Mouse (Mus musculus) embryonic facial prominence, embryonic 15.5 days (tissue): Measurements from ENCODE around the gene Trit1. TPM values are rescaled to one million over a fixed set of nuclear protein-coding genes. Genes with fewer than 3 reads are reported as not detected.
"Not testable (repeated sequence)": the region's sequence is repeated elsewhere in the genome, so short reads cannot be mapped to it uniquely, and the experiment has no call there.

ENCODE experiments used
- ATAC-seq: fragments of 200-750 bp; cut with Nextera tagmentation; 2 replicates; pipeline ENCODE4 v1.8.0; 2017; ENCODE audit warnings: low read depth, moderate TSS enrichment; ENCODE audit not compliant: insufficient number of reproducible peaks, low FRiP score, low TSS enrichment
- H3K27ac ChIP-seq: fragments of 300-500 bp; sonication (generic); replicated peaks from 2 replicates; pipeline ENCODE4 v1.5.1; 2015; ENCODE audit warnings: mild to moderate bottlenecking, inconsistent platforms
- H3K27me3 ChIP-seq: fragments of 300-500 bp; sonication (generic); 2 replicates; pipeline ENCODE4 v1.6.1; 2015; ENCODE audit warnings: inconsistent platforms
- H3K36me3 ChIP-seq: fragments of 300-500 bp; sonication (generic); 2 replicates; pipeline ENCODE4 v1.6.1; 2015; ENCODE audit warnings: mild to moderate bottlenecking, inconsistent platforms
- H3K4me1 ChIP-seq: fragments of 300-500 bp; sonication (generic); 2 replicates; pipeline ENCODE4 v1.6.1; 2015; ENCODE audit warnings: inconsistent platforms
- H3K4me2 ChIP-seq: fragments of 300-500 bp; sonication (generic); replicated peaks from 2 replicates; pipeline ENCODE4 v1.6.1; 2015; ENCODE audit warnings: mild to moderate bottlenecking, inconsistent platforms
- H3K4me3 ChIP-seq: fragments of 300-500 bp; sonication (generic); replicated peaks from 2 replicates; pipeline ENCODE4 v1.5.1; 2015; ENCODE audit warnings: mild to moderate bottlenecking, inconsistent platforms
- H3K9ac ChIP-seq: fragments of 300-500 bp; sonication (generic); 2 replicates; pipeline ENCODE4 v1.6.1; 2015; ENCODE audit warnings: inconsistent platforms
- H3K9me3 ChIP-seq: fragments of 300-500 bp; sonication (generic); replicated peaks from 2 replicates; pipeline ENCODE4 v1.6.1; 2016; ENCODE audit warnings: inconsistent platforms
- WGBS: fragments of 180-500 bp; shearing (Covaris S2); methylation state at CpG from one replicate; pipeline ENCODE4 v1.1.7; 2015; 5-methylcytosine and 5-hydroxymethylcytosine counted together
- polyA plus RNA-seq: library from polyadenylated mRNA; unstranded; fragments of >200 nt; fragmentation: Nextera tagmentation; extraction: Ambion mirVana; gene quantifications from 2 replicates; pipeline ENCODE4 v1.2.1, GENCODE M21; 2015

Trit1 gene
- polyA plus RNA-seq, 1 experiment from 2014 or later, result 21.6 TPM

DNA sequence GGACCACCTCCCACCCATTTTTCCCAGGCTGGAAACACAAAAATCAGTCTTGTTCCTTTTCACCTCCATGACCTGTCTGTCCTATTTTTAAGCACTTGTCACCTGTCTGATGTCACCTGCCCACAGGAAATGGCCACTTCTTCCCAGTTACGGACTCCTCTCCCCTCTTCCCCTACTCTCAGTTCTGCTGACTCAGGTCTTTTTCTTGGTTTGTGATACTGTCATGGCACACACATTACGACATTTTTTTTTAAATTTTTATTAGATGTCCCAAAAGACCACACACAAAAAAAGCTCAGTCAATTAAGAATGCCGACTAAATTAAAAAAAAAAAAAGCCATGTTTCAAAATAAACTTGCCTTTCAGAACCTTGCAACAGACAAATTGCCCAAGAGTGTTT lies 33.9 kb upstream of the Trit1 start:
- ATAC-seq, result no peak
- Histone ChIP-seq H3K36me3 (no peaks in the 10 kb centered on the region), H3K4me2 (no peak overlapping the region), H3K9ac (no peak overlapping the region), H3K9me3 (no peaks in the 10 kb centered on the region), H3K4me1 (peaks cover 10% of the 10 kb centered on the region; the same call in 1 of the 2 replicates), H3K27ac (no peak overlapping the region), H3K4me3 (no peak overlapping the region), H3K27me3 (peaks cover 19% of the 10 kb centered on the region)
- WGBS, result 67% methylated on average over 3 of the region's 3 CpGs

DNA sequence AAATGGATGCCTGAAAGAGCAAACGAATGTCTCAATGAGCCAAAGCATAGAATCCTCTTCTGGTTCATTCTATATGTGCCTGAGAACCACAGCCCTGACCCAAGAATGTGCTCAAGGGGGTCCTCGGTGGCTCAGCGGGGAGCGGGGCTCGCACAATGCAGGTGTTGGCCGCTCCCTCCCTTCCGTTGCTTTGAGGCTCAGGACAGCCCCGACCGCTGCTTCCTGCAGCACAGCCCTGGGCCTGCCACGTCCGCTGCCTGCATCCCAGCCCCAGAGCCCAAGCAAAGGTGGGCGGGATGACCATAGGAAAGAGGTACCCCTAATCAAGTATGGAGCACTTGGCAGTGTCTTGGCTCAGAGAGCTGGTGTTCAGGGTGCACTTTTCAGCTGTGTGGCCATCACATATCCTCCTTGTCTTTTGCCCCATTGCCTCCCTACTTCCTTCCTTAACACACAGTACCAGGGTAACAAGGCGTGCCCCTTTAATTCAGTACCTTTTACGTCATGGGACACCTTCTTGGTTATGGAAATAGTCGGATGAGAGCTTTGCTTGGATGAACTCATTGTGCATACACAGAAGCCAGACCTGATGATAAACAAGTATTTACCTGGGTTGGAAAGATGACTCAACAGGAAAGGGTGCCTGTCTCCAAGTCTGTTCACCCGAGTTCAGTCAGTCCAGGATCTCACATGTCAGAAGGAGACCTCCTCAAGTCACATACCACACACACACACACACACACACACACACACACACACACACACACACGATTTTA lies 32.7 kb upstream of the Trit1 start:
- Histone ChIP-seq H3K4me2 (peak overlapping the region; percentile 33), H3K27me3 (peaks cover 19% of the 10 kb centered on the region), H3K4me3 (peak overlapping the region; percentile 1; the same call in 1 of the 2 replicates), H3K4me1 (peaks cover 10% of the 10 kb centered on the region; the same call in 1 of the 2 replicates), H3K9me3 (no peaks in the 10 kb centered on the region), H3K9ac (no peak overlapping the region), H3K36me3 (no peaks in the 10 kb centered on the region), H3K27ac (no peak overlapping the region)
- WGBS, result 17% methylated on average over 17 of the region's 17 CpGs
- no peak for ATAC-seq

DNA sequence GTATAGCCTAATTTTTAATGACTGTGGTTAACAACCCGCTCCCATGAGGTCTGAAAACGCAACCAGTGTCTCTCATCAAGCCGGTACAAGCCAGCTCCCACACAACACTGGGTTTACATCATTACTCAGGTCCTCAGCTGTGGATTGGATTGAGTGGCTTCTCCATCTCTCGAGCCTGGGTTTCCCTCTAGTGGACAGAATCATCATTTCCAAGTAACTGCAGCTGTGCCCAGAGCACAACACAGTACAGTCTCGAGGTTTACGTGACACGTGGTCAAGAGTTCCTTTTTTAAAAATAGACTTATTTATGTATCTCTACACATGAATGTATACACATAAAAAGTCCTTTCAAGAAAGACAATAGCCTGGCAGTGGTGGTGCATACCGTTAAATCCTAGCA lies 31.3 kb upstream of the Trit1 start:
- no peaks in the 10 kb centered on the region for H3K36me3 ChIP-seq
- H3K27ac ChIP-seq, result no peak overlapping the region
- peaks cover 19% of the 10 kb centered on the region for H3K27me3 ChIP-seq
- H3K4me2 ChIP-seq, result no peak overlapping the region
- no peak overlapping the region for H3K4me3 ChIP-seq
- H3K9ac ChIP-seq, result no peak overlapping the region
- peak; percentile 87; the same call in 1 of the 2 replicates for ATAC-seq
- 29% methylated on average over 8 of the region's 8 CpGs for WGBS
- no peaks in the 10 kb centered on the region for H3K9me3 ChIP-seq
- peaks cover 10% of the 10 kb centered on the region; the same call in 1 of the 2 replicates for H3K4me1 ChIP-seq

DNA sequence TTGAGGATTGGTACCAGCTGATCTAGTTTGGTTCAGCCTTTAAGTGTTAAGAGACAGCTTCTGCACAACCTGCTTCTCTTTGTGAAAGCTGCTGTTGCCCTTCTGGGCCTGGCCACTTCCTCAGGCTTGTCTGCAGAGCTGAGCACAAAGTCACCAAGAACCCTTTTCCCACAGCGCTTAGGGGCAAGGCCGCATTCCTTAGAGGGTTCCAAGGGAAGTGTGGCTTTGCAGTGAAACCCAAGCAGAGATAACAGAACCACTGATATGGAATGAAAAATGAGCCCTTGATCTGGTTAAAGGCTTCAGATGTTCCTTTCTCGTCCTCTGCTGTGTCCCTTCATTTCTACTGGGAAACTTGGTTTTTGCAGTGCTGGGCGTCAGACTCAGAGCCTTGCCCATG lies 29.0 kb upstream of the Trit1 start:
- no peak overlapping the region for H3K4me3 ChIP-seq
- peaks cover 14% of the 10 kb centered on the region for H3K27me3 ChIP-seq
- no peaks in the 10 kb centered on the region for H3K9me3 ChIP-seq
- no peaks in the 10 kb centered on the region for H3K36me3 ChIP-seq
- 78% methylated on average over 4 of the region's 4 CpGs for WGBS
- H3K4me2 ChIP-seq, result no peak overlapping the region
- H3K9ac ChIP-seq, result no peak overlapping the region
- H3K4me1 ChIP-seq, result peaks cover 6% of the 10 kb centered on the region; the same call in 1 of the 2 replicates
- ATAC-seq, result no peak
- no peak overlapping the region for H3K27ac ChIP-seq

DNA sequence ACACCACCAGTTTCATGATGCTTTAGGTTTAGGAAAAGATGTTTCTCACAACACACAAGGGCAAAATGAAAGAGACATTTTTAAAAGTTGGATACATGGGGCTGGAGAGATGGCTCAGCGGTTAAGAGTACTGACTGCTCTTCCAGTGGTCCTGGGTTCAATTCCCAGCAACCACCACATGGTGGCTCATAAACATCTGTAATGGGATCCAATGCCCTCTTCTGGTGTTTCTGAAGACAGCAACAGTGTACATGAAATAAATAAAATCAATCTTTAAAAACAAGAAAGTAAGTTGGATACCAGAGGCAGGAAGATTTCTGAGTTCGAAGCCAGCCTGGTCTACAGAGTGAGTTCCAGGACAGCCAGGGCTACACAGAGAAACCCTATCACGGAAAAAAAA lies 28.4 kb upstream of the Trit1 start:
- WGBS, result 53% methylated on average over 3 of the region's 3 CpGs
- not testable (repeated sequence) for ATAC-seq, H3K4me2 ChIP-seq

DNA sequence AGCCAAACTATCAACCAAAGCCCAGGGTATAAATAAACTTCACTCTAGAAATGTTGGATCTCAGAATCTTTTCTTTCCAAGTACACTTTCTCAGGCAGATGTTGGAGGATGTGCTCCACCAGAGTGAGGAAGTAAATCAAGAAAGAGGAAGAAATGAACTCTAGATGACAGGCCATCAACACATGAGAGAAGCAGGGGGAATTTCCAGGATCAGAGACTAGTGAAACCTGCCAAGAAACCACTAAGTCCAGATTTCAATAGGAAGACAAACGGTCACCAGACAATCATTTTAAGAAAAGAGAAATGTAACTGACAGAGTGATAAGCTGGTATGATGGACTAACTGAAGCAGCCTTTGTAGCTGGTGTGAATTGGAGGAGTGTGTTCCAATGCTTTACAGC lies 25.2 kb upstream of the Trit1 start:
- 0 out of 2 replicates have a peak, but pooled peaks cover 4% of the 10 kb centered on the region for H3K4me1 ChIP-seq
- H3K4me2 ChIP-seq, result no peak overlapping the region
- 83% methylated on average over 1 of the region's 1 CpGs for WGBS
- no peaks in the 10 kb centered on the region for H3K27me3 ChIP-seq
- ATAC-seq, result no peak
- H3K36me3 ChIP-seq, result no peaks in the 10 kb centered on the region
- H3K9ac ChIP-seq, result no peak overlapping the region
- H3K27ac ChIP-seq, result no peak overlapping the region
- no peaks in the 10 kb centered on the region for H3K9me3 ChIP-seq
- H3K4me3 ChIP-seq, result no peak overlapping the region

More for the DNA sequence above, 28.4 kb upstream of the Trit1 start:
- H3K9me3 ChIP-seq, H3K9ac ChIP-seq, H3K4me1 ChIP-seq, H3K36me3 ChIP-seq, H3K27ac ChIP-seq, H3K4me3 ChIP-seq: not testable (repeated sequence)
- H3K27me3 ChIP-seq, result peaks cover 13% of the 10 kb centered on the region

DNA sequence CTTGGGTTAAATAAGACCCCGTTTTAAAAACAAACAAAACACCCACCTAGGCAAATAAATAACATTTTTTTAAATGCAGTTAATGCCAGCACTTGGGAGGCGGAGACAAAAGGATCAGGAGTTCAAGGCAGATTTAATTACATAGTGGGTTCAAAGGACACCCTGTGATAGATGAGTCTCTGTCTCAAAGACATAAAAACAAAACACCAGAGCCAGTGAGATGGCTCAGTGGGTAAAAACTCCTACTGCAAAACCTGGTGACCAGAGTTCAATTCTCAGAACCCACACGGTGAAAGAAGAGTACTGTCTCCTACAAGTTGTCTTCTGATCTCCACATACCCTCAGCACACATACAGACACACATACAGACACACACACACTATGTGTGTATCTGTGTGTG lies 24.1 kb upstream of the Trit1 start:
- Histone ChIP-seq H3K9ac (no peak overlapping the region), H3K4me3 (no peak overlapping the region), H3K4me1 (peaks cover 13% of the 10 kb centered on the region), H3K4me2 (no peak overlapping the region), H3K27ac (no peak overlapping the region), H3K36me3 (no peaks in the 10 kb centered on the region), H3K27me3 (no peaks in the 10 kb centered on the region), H3K9me3 (no peaks in the 10 kb centered on the region)
- 65% methylated on average over 3 of the region's 3 CpGs for WGBS
- ATAC-seq, result no peak

DNA sequence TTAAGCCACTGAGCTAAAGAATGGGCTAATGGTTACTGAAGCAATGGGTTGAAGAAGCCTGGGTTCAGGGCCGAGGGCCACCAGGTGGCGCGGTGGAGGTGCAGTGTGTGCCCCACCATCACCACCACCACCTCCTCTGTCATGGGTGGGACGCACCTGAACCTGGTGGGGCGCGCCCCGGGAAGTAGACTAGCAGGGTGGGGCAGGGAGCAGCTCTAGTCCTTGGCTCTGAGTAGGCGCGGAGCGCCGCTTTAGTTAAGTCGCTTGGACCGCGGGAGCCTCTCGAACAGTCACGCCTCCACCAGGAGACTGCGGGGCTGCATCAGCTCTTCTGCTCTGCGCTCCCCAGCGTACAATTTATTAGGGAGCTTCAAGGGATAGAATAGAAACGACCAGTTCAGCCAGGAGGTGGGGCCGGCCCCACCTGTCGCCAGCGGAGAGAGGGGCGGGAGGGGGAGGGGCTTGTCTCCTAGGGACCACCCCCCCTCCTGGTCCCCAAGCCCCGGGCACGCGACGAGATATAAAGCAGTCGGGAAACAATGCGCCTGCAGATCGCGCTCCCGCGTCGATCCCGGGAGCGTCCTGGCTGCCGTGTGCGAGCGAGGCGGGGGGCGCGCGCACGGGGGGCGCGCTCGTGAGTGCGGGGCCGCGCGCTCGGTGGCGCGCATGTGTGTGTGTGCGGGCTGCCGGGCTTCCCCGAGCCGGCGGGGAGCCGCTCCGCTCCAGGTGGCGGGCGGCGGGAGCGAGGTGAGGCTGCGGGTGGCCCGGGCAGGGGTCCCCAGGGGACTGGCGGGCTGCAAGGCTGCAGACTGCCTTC lies 20.8 kb upstream of the Trit1 start, which contains the start of gene Mycl:
Gene Mycl (plus strand): TSS at position 249 of the 817 bp plus-strand sequence.
- Histone ChIP-seq H3K27me3 (no peaks in the 10 kb centered on the region), H3K36me3 (no peaks in the 10 kb centered on the region), H3K4me1 (peaks cover 34% of the 10 kb centered on the region), H3K9ac (peak within 1 kb of the TSS; percentile 69), H3K4me2 (peak within 1 kb of the TSS; percentile 94), H3K9me3 (no peaks in the 10 kb centered on the region), H3K27ac (peak within 1 kb of the TSS; percentile 91), H3K4me3 (peak within 1 kb of the TSS; percentile 79)
- peak; percentile 78 for ATAC-seq
- under 1% methylated on average over 68 of the region's 69 CpGs for WGBS

DNA sequence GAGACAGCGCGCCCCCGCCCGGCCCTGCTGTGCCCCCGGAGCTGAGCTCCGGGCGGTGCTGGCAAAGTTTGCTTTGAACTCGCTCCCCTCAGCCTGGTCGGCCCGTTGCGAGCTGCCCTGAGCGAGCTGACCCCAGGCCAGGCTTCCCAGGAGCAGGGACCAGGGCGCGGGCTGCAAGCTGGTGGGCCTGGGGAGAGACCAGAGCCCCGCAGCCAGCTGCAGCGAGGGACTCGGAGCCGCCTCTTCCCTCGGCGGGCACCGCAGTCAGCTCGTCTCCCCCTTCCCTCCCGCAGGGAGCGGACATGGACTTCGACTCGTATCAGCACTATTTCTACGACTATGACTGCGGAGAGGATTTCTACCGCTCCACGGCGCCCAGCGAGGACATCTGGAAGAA lies 20.2 kb upstream of the Trit1 start:
- peaks cover 40% of the 10 kb centered on the region for H3K4me1 ChIP-seq
- H3K4me3 ChIP-seq, result peak overlapping the region; percentile 79
- H3K4me2 ChIP-seq, result peak overlapping the region; percentile 94
- WGBS, result under 1% methylated on average over 29 of the region's 32 CpGs
- H3K27me3 ChIP-seq, result no peaks in the 10 kb centered on the region
- H3K9ac ChIP-seq, result peak overlapping the region; percentile 69
- ATAC-seq, result peak; percentile 15; the same call in 1 of the 2 replicates
- peak overlapping the region; percentile 91 for H3K27ac ChIP-seq
- no peaks in the 10 kb centered on the region for H3K36me3 ChIP-seq
- no peaks in the 10 kb centered on the region for H3K9me3 ChIP-seq

DNA sequence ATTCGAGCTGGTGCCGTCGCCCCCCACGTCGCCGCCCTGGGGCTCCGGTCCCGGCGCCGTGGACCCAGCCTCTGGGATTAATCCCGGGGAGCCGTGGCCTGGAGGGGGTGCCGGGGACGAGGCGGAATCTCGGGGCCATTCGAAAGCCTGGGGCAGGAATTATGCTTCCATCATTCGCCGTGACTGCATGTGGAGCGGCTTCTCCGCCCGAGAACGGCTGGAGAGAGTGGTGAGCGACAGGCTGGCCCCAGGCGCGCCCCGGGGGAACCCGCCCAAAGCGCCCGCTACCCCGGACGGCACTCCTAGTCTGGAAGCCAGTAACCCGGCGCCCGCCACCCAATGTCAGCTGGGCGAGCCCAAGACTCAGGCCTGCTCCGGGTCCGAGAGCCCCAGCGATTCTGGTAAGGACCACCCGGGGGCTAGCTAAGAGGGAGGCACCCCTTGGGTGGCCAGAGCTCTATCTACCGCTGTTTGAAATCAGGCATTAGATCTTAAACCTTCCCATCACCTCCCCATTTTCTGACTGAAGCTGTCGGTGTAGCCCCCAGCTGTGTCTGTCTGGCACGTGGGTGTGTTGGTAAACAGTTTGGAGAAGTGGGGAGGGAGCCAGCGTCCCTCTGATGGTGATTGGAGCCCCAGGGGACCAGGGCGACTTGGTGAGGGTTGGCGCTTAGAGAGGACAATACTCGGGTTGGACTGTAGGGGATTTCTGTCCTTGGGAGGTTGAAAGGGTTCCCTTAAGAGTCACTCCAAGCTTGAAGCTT lies 19.6 kb upstream of the Trit1 start:
- Histone ChIP-seq H3K27me3 (no peaks in the 10 kb centered on the region), H3K9ac (peak overlapping the region; percentile 69), H3K4me2 (peak overlapping the region; percentile 94), H3K36me3 (no peaks in the 10 kb centered on the region), H3K9me3 (no peaks in the 10 kb centered on the region), H3K4me3 (peak overlapping the region; percentile 79), H3K27ac (peak overlapping the region; percentile 91), H3K4me1 (peaks cover 46% of the 10 kb centered on the region)
- under 1% methylated on average over 47 of the region's 47 CpGs for WGBS
- ATAC-seq, result no peak
